25 mouse cellular contexts compared by ENCODE assay signal in genomic region chr19:34886324-34886723, GRCm38 (mm10). TPM values are rescaled to one million over a fixed set of nuclear protein-coding genes. Genes with fewer than 3 reads are reported as not detected.
"Had no signal": no experiment of that assay in that cellular context is flagged by ENCODE, and none has a peak within 500 bp of the region (broad histone marks: within the 10 kb centered on the region; RNA-seq: fewer than 3 reads in every experiment).

No protein-coding gene starts in this region.

- ATAC-seq: forebrain, embryonic 13.5 days; forebrain, embryonic 14.5 days; forebrain, embryonic 15.5 days; forebrain, embryonic 16.5 days; forebrain, postnatal 0 days had no signal

- H3K27ac ChIP-seq: embryonic facial prominence, embryonic 10.5 days; embryonic facial prominence, embryonic 12.5 days; embryonic facial prominence, embryonic 13.5 days; embryonic facial prominence, embryonic 15.5 days; forebrain, embryonic 10.5 days; forebrain, embryonic 12.5 days; forebrain, embryonic 13.5 days; forebrain, embryonic 15.5 days; gastrocnemius, adult 2 months; heart, adult 2 months; heart, embryonic 10.5 days had no signal

- H3K36me3 ChIP-seq: embryonic facial prominence, embryonic 10.5 days; embryonic facial prominence, embryonic 12.5 days; embryonic facial prominence, embryonic 13.5 days; embryonic facial prominence, embryonic 15.5 days; forebrain, embryonic 10.5 days; forebrain, embryonic 12.5 days; forebrain, embryonic 15.5 days; heart, embryonic 10.5 days had no signal

- H3K9me3 ChIP-seq: embryonic facial prominence, embryonic 10.5 days; embryonic facial prominence, embryonic 12.5 days; embryonic facial prominence, embryonic 13.5 days; embryonic facial prominence, embryonic 15.5 days; forebrain, embryonic 10.5 days; forebrain, embryonic 12.5 days; forebrain, embryonic 13.5 days; forebrain, embryonic 15.5 days; heart, embryonic 10.5 days had no signal

- H3K4me3 ChIP-seq: embryonic facial prominence, embryonic 10.5 days; embryonic facial prominence, embryonic 12.5 days; embryonic facial prominence, embryonic 13.5 days; embryonic facial prominence, embryonic 15.5 days; erythroblast, embryonic 14.5 days; forebrain, embryonic 10.5 days; forebrain, embryonic 12.5 days; forebrain, embryonic 13.5 days; forebrain, embryonic 15.5 days; gastrocnemius, adult 2 months; heart, adult 2 months; heart, embryonic 10.5 days had no signal

- DNase-seq: cerebellum, adult 9-11 months; cerebellum, postnatal 10 days; cerebellum, postnatal 14 days; cerebellum, postnatal 25 days; cerebellum, postnatal 36 days; embryo, embryonic 11 days; forebrain, postnatal 0 days; gastrocnemius, adult 2 months; gastrocnemius, postnatal 10 days; gastrocnemius, postnatal 14 days; gastrocnemius, postnatal 25 days; gastrocnemius, postnatal 36 days; heart, adult 2 months had no signal

- H3K9ac ChIP-seq: embryonic facial prominence, embryonic 12.5 days; embryonic facial prominence, embryonic 13.5 days; embryonic facial prominence, embryonic 15.5 days; forebrain, embryonic 12.5 days; forebrain, embryonic 13.5 days; forebrain, embryonic 15.5 days; forebrain, postnatal 0 days had no signal

- H3K27me3 ChIP-seq: embryonic facial prominence, embryonic 12.5 days; embryonic facial prominence, embryonic 13.5 days; embryonic facial prominence, embryonic 15.5 days; forebrain, embryonic 13.5 days; forebrain, embryonic 15.5 days had no signal

- H3K4me1 ChIP-seq: embryonic facial prominence, embryonic 10.5 days; embryonic facial prominence, embryonic 12.5 days; embryonic facial prominence, embryonic 13.5 days; embryonic facial prominence, embryonic 15.5 days; forebrain, embryonic 10.5 days; forebrain, embryonic 12.5 days; forebrain, embryonic 13.5 days; forebrain, embryonic 15.5 days; heart, embryonic 10.5 days had no signal

RNA-seq across cellular contexts. Expression of gene Pank1, which starts 7.1 kb away (rescaled TPM):
- polyA plus RNA-seq: erythroblast, embryonic 14.5 days had no signal
